Mouse (Mus musculus) olfactory bulb, adult 2 months (tissue): ENCODE measurements around the gene Spon1.

Source experiments
- CTCF ChIP-seq: fragments of 200-500 bp; IDR thresholded peaks from 2 replicates; pipeline ENCODE4 v1.5.1; 2012; ENCODE audit warnings: low read depth, mild to moderate bottlenecking, low read length, moderate library complexity; ENCODE audit not compliant: insufficient read depth
- POLR2A ChIP-seq: fragments of 200-500 bp; IDR thresholded peaks from 2 replicates; pipeline ENCODE4 v1.6.1; 2012; ENCODE audit warnings: mild to moderate bottlenecking, low read depth, low read length, moderate library complexity; ENCODE audit not compliant: insufficient read depth

- no peak for TF ChIP-seq POLR2A
- no peak for TF ChIP-seq CTCF
These were observed 195.2 kb downstream of the Spon1 start for GRCm38 (mm10) chr7:113960841-113961499.
